Mouse (Mus musculus) heart, embryonic 15.5 days (tissue): ENCODE results near the gene Hoxa10. TPM values are rescaled to one million over a fixed set of nuclear protein-coding genes. Genes with fewer than 3 reads are reported as not detected.

Experiments
- ATAC-seq: fragments of 200-750 bp; cut with Nextera tagmentation; replicated peaks from 2 replicates; pipeline ENCODE4 v1.8.0; 2017; ENCODE audit warnings: low read depth, moderate TSS enrichment; ENCODE audit not compliant: insufficient number of reproducible peaks, insufficient read depth, low FRiP score
- H3K27ac ChIP-seq: fragments of 300-500 bp; sonication (generic); 2 replicates; pipeline ENCODE4 v1.5.1; 2015; ENCODE audit warnings: mild to moderate bottlenecking, inconsistent platforms
- H3K27me3 ChIP-seq: fragments of 300-500 bp; sonication (generic); 2 replicates; pipeline ENCODE4 v1.6.1; 2015; ENCODE audit warnings: inconsistent platforms
- H3K36me3 ChIP-seq: fragments of 300-500 bp; sonication (generic); 2 replicates; pipeline ENCODE4 v1.6.1; 2015; ENCODE audit warnings: mild to moderate bottlenecking, inconsistent platforms
- H3K4me1 ChIP-seq: fragments of 300-500 bp; sonication (generic); replicated peaks from 2 replicates; pipeline ENCODE4 v1.6.1; 2015; ENCODE audit warnings: inconsistent platforms
- H3K4me2 ChIP-seq: fragments of 300-500 bp; sonication (generic); 2 replicates; pipeline ENCODE4 v1.6.1; 2015; ENCODE audit warnings: inconsistent platforms, mild to moderate bottlenecking, moderate library complexity
- H3K4me3 ChIP-seq: fragments of 300-500 bp; sonication (generic); 2 replicates; pipeline ENCODE4 v1.5.1; 2015; ENCODE audit warnings: mild to moderate bottlenecking, inconsistent platforms
- H3K9ac ChIP-seq: fragments of 300-500 bp; sonication (generic); 2 replicates; pipeline ENCODE4 v1.6.1; 2015; ENCODE audit warnings: mild to moderate bottlenecking, inconsistent platforms
- H3K9me3 ChIP-seq: fragments of 300-500 bp; sonication (generic); replicated peaks from 2 replicates; pipeline ENCODE4 v1.6.1; 2016; ENCODE audit warnings: inconsistent platforms
- WGBS: fragments of 180-500 bp; shearing (Covaris S2); methylation state at CpG from one replicate; pipeline ENCODE4 v1.1.7; 2015; ENCODE audit warnings: mixed read lengths; 5-methylcytosine and 5-hydroxymethylcytosine counted together
- polyA plus RNA-seq: library from polyadenylated mRNA; unstranded; fragments of >200 nt; fragmentation: Nextera tagmentation; extraction: Ambion mirVana; gene quantifications from 2 replicates; pipeline ENCODE4 v1.2.1, GENCODE M21; 2015

Hoxa10 gene
- polyA plus RNA-seq: 0.19 and 0.55 TPM in 2 replicates

DNA sequence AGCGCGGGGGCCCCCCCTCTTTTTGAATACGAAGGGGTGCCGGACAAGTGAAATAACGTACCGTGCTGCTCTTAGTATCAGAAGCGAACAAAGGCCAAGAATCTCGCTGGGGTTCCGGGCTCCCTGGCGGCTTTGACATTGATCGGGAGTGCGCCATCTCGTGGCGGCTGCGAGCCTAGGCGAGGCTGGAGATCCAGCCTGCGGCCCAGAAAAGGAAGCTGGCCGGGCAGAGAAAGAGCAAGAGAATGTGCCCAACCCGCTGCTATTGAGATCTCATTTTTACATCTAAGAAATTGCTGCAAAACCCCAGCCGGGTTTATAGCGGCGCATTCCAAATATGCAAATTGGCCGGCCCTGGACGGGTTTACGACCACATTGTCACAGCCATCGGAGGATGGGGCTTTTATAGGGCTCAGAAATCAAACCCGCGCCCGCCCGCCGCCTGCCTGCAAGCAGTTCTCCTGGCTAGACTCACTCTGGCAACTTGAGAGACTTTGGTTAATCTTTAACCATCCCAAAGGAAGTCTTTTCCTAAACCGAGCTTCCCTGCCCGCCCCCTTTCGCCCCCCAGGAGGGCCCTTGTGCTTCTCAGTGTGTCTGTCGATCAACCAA is at the start of gene Hoxa10:
Gene Hoxa10, minus strand, starts transcription at position 466 of the 612 bp plus-strand sequence.
- H3K27me3 ChIP-seq: peaks cover 99% of the 10 kb centered on the region
- WGBS: 2% methylated on average over 35 of the region's 35 CpGs
- ATAC-seq: 0 out of 2 replicates have a peak, but pooled peaks have one; percentile 33
- peaks cover 10% of the 10 kb centered on the region for H3K4me1 ChIP-seq
- no peak within 1 kb of the TSS for H3K27ac ChIP-seq
- H3K4me3 ChIP-seq: peak within 1 kb of the TSS; percentile 28
- no peak within 1 kb of the TSS for H3K9ac ChIP-seq
- H3K9me3 ChIP-seq: no peaks in the 10 kb centered on the region
- H3K4me2 ChIP-seq: peak within 1 kb of the TSS; percentile 43
- no peaks in the 10 kb centered on the region for H3K36me3 ChIP-seq

DNA sequence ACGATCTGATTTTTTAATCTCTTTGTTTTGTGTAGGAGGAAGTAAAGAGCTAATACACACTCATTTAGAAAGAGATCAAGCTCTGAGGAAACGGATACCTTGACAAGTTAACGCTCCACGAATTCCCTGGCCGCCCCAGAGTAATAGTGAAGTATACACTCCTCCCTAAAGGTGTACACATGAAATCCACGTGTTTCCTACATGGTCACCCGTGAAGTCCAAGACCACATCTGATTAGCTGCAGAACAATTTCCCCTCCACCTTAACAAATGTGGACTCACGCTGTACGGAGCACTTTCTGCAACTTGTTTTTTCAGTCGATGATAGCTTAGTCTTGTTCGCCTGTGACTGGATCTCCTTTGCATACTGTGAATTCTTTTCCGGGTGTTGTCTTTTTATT is 49.5 kb upstream of the Hoxa10 start:
- 16% methylated on average over 12 of the region's 12 CpGs for WGBS
- no peak overlapping the region for H3K4me2 ChIP-seq
- H3K36me3 ChIP-seq: no peaks in the 10 kb centered on the region
- no peak overlapping the region for H3K27ac ChIP-seq
- no peak overlapping the region for H3K9ac ChIP-seq
- H3K4me1 ChIP-seq: peaks cover 10% of the 10 kb centered on the region
- peaks cover 77% of the 10 kb centered on the region for H3K27me3 ChIP-seq
- no peaks in the 10 kb centered on the region for H3K9me3 ChIP-seq
- no peak overlapping the region for H3K4me3 ChIP-seq
- no peak for ATAC-seq

DNA sequence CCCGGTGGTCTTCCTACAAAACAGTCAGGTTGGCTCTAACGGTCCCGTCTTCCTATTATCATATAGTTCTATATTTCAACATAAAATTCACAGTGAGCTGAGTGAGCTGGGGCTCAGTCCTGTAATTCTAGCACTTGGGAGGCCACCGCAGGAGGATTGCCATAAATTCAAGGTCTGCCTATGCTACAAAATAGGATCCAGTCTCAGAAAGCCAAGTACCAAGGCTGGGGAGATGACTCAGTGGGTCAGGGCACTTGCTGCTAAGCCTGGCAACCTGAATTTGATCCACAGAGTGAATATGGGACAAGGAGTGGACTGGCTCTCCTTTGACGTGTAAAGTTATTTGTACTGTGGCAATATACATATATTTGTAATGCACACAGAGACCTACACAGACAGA is 43.2 kb upstream of the Hoxa10 start:
- no peaks in the 10 kb centered on the region for H3K9me3 ChIP-seq
- H3K27me3 ChIP-seq: peaks cover 49% of the 10 kb centered on the region
- no peak overlapping the region for H3K4me2 ChIP-seq
- H3K4me3 ChIP-seq: no peak overlapping the region
- no peak for ATAC-seq
- no peak overlapping the region for H3K27ac ChIP-seq
- WGBS: 82% methylated on average over 5 of the region's 5 CpGs
- H3K36me3 ChIP-seq: no peaks in the 10 kb centered on the region
- H3K4me1 ChIP-seq: peaks cover 2% of the 10 kb centered on the region; the same call in 1 of the 2 replicates
- no peak overlapping the region for H3K9ac ChIP-seq

DNA sequence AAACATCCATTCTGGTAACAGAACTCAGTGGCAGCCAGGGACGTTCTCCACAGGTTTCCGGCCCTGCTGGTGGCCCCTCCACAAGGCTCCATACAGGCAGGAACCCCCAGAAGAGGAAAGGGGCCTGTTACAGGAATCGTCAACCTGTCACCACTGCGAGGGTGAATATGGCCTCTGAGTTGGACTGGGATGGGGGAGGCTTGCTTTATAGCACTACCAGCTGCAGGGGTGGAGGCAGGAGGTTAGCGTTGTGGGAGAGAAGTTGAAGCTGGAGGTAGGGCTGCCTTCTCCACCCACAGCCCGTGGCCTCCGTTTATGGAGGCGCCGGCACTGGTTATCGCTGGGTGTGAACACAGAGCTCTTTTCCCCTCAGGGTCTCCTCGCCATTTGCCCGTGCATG is 40.4 kb upstream of the Hoxa10 start:
- no peak overlapping the region for H3K27ac ChIP-seq
- H3K9ac ChIP-seq: no peak overlapping the region
- WGBS: 48% methylated on average over 12 of the region's 12 CpGs
- no peak overlapping the region for H3K4me3 ChIP-seq
- H3K9me3 ChIP-seq: no peaks in the 10 kb centered on the region
- no peaks in the 10 kb centered on the region for H3K36me3 ChIP-seq
- no peak overlapping the region for H3K4me2 ChIP-seq
- H3K4me1 ChIP-seq: peaks cover 2% of the 10 kb centered on the region; the same call in 1 of the 2 replicates
- H3K27me3 ChIP-seq: peaks cover 54% of the 10 kb centered on the region
- no peak for ATAC-seq

DNA sequence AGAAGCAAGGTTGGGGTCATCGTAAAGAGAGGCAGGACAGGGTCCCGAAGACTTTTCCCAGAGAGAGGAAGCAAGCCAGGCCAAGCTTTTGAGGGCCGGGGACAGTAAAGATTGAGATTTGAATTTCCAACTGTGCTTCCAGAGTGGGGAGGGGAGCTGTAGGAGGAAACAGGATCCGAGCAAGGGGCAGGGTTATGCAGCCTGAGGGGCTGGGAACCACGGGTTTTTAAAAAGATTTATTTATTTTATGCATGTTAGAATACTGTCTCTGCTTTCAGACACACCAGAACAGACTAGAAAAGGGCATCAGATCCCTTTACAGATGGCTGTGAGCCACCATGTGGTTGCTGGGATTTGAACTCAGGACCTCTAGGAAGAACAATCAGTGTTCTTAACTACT is 36.3 kb upstream of the Hoxa10 start:
- Histone ChIP-seq H3K4me3 (no peak overlapping the region), H3K4me1 (peaks cover 13% of the 10 kb centered on the region), H3K9me3 (no peaks in the 10 kb centered on the region), H3K9ac (no peak overlapping the region), H3K36me3 (no peaks in the 10 kb centered on the region), H3K4me2 (no peak overlapping the region), H3K27me3 (peaks cover 78% of the 10 kb centered on the region), H3K27ac (no peak overlapping the region)
- no peak for ATAC-seq
- 13% methylated on average over 5 of the region's 5 CpGs for WGBS

DNA sequence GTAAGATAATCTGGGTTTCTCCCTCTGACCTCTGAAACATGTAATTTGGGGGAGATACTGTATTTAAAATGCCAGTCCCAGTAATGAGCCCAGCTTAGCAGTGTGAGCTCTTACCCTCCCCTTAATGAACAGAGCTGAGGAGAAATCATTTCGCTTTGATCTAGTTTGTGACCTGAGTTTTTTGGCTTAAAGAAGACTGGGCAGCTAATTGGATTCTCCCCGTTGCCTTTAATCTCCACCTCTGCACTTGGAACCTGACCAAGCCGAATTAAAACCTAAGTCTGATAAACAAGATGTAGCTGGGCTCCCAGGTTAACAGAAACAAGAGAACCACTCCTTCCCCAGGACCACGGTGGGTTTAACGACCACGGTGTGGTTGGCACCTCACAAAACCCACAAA is 35.7 kb upstream of the Hoxa10 start:
- Histone ChIP-seq H3K36me3 (no peaks in the 10 kb centered on the region), H3K4me1 (peaks cover 13% of the 10 kb centered on the region), H3K27ac (no peak overlapping the region), H3K9ac (no peak overlapping the region), H3K27me3 (peaks cover 81% of the 10 kb centered on the region), H3K4me3 (no peak overlapping the region), H3K9me3 (no peaks in the 10 kb centered on the region), H3K4me2 (no peak overlapping the region)
- 6% methylated on average over 6 of the region's 6 CpGs for WGBS
- no peak for ATAC-seq

DNA sequence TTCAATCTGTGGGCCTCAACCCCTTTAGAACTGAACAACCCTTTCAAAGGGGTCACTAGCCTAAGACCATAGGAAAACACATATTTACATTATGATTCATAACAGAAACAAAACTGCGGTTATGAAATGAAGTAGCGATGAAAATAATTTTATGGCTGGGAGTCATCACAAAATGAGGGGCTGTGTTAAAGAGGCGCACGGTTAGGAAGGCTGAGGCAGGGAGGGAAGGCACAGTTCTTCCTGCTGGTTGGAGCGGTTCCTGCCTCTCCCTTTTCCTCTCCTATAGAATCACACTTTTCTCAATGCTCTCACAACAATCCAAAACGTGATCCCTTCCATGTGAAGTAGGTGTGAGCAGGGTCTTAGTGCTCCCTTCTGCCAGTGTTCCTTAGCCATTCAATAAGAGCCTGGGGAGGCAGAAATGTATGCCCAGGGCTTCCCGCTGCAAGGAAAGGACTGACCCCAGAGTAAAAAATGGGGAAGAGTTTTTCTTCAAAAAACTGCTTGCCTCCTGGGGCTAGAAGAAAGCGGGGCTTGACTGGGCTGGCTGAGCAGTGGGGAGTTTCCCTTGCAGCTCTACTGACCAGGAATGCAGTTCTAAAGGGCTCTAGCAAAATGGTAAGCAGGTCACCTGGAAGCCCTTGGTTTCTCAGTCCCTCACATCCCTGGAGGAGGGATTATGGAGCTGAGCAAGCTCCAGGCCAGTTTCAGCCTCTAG is 35.1 kb upstream of the Hoxa10 start:
- WGBS: 15% methylated on average over 8 of the region's 8 CpGs
- no peak overlapping the region for H3K4me2 ChIP-seq
- H3K36me3 ChIP-seq: no peaks in the 10 kb centered on the region
- no peaks in the 10 kb centered on the region for H3K9me3 ChIP-seq
- H3K9ac ChIP-seq: no peak overlapping the region
- H3K27me3 ChIP-seq: peaks cover 83% of the 10 kb centered on the region
- no peak for ATAC-seq
- no peak overlapping the region for H3K4me3 ChIP-seq
- H3K4me1 ChIP-seq: peaks cover 13% of the 10 kb centered on the region
- H3K27ac ChIP-seq: no peak overlapping the region

DNA sequence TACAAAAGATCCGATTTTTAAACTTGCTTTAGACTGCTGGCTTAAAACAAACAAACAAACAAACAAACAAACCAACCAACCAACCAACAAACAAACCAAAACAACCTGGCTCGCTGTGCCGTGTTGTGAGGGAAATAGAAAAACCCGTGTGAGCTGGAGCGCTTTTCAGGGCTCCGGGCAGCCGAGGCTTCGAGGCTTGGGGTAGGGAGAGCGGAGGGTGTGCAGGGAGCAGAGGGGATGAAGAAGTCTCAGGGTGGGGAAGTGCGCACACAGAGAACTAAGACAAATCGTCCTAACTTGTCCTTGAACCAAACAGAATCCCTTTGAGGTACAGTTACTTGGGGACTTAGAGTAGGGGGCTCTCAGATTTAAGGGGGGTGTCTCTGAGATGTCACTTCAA is 33.9 kb upstream of the Hoxa10 start:
- Histone ChIP-seq H3K36me3 (no peaks in the 10 kb centered on the region), H3K9me3 (no peaks in the 10 kb centered on the region), H3K9ac (no peak overlapping the region), H3K27ac (no peak overlapping the region), H3K27me3 (peaks cover 91% of the 10 kb centered on the region), H3K4me1 (peaks cover 11% of the 10 kb centered on the region), H3K4me3 (no peak overlapping the region), H3K4me2 (no peak overlapping the region)
- ATAC-seq: no peak
- 15% methylated on average over 11 of the region's 11 CpGs for WGBS

DNA sequence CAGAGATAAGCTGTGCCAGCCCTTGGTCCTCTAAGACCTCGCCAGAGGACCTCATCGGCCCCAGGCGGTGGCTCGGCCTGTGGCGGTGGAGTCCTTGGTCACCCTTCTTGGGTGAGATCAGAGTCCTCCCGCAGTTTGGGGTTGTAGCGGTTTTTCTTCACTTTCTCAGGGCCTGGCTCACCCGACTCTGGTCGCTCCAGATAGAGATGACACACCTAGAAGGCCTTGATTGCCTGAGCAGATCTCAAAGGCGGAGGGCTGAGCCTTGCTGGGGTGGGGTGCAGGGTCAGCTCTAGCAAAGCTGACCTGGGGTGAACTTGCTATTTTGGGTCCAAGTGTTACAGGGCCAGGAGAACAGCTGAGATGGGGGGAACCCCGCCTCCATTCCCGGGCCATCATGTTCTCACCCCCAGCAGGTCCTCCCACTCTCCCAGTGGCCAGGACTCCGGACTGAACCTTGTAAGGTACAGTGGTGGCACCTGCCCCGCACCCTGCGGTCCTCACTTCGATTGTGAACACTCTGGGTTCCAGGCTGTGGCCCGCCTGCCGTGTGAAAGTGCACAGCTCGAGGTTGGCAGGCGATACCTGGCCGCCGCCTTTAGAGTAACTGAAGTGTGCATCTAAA is 33.1 kb upstream of the Hoxa10 start:
- peaks cover 96% of the 10 kb centered on the region for H3K27me3 ChIP-seq
- no peak overlapping the region for H3K9ac ChIP-seq
- no peak for ATAC-seq
- no peaks in the 10 kb centered on the region for H3K9me3 ChIP-seq
- WGBS: 4% methylated on average over 22 of the region's 22 CpGs
- no peak overlapping the region for H3K4me3 ChIP-seq
- no peak overlapping the region for H3K27ac ChIP-seq
- no peaks in the 10 kb centered on the region for H3K36me3 ChIP-seq
- no peak overlapping the region; the same call in 1 of the 2 replicates for H3K4me2 ChIP-seq
- peaks cover 11% of the 10 kb centered on the region for H3K4me1 ChIP-seq

DNA sequence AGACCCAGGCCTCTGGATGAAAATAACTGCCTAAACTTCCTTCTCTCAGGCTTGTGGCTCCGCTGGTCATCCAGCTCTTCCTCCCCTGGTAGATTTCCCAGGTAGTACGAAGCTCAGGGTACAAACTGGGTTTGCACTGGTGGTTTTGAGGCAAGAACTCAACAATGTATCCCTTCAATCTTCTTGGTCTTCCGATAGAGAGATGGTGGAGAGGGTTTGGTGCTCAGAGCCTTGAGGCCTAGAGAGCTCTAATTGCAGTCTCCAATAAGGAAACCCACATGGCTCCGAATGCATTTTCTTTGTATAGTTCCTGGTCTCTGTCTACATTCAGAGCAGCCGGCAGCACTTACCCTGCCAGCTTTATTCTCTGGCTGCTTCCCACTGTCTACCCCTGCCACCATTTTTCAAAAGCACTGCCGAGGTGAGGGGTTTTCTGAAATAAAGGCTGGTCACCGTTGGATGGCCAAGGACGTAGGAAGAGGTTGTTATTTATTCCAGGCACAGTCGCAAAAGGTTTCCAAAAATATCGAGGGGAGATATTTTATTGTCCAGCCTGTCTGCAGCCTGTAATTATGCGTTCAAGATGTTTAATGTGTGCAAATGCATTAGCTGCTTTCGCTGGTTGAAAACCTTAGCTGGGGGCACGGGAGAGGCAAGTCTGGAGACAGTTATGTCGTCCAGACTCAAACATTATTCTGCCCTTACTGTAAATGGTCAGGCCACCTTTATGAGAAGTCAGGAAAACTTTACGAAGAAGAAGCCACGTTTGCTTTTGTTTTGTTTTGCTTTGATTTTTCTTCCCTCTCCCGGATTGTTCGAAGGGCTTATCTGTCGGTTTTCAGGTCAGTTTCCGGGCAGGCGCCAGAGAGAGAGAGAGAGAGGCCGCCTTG is 32.4 kb upstream of the Hoxa10 start:
- H3K4me1 ChIP-seq: peaks cover 11% of the 10 kb centered on the region
- no peak overlapping the region; the same call in 1 of the 2 replicates for H3K4me2 ChIP-seq
- peaks cover 98% of the 10 kb centered on the region for H3K27me3 ChIP-seq
- no peak overlapping the region for H3K9ac ChIP-seq
- H3K27ac ChIP-seq: no peak overlapping the region
- no peak overlapping the region for H3K4me3 ChIP-seq
- no peak for ATAC-seq
- H3K9me3 ChIP-seq: no peaks in the 10 kb centered on the region
- H3K36me3 ChIP-seq: no peaks in the 10 kb centered on the region
- WGBS: 17% methylated on average over 22 of the region's 22 CpGs
